Mouse (Mus musculus): ENCODE measurements around the gene Got1. TPM values are rescaled to one million over a fixed set of nuclear protein-coding genes. Genes with fewer than 3 reads are reported as not detected.
"Not testable (repeated sequence)": the region's sequence is repeated elsewhere in the genome, so short reads cannot be mapped to it uniquely, and the experiment has no call there.

The Got1 gene
- total RNA-seq, 2 experiments from 2014 or later: 4.1 to 9.0 TPM

DNA sequence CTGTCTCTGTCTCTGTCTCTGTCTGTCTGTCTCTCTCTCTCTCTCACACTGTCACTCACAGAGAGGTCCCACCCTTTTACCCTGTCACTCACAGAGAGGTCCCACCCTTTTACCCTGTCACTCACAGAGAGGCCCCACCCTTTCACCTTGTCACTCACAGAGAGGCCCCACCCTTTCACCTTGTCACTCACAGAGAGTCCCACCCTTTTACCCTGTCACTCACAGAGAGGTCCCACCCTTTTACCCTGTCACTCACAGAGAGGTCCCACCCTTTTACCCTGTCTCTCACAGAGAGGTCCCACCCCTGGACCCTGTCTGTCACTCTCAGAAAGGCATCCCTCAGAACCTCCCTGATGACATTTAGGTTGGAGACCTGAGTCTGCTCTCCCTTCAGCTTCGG, 31.1 kb downstream of the Got1 start:
- not testable (repeated sequence) for ATAC-seq (ENCODE audit: poor library complexity, severe bottlenecking)

DNA sequence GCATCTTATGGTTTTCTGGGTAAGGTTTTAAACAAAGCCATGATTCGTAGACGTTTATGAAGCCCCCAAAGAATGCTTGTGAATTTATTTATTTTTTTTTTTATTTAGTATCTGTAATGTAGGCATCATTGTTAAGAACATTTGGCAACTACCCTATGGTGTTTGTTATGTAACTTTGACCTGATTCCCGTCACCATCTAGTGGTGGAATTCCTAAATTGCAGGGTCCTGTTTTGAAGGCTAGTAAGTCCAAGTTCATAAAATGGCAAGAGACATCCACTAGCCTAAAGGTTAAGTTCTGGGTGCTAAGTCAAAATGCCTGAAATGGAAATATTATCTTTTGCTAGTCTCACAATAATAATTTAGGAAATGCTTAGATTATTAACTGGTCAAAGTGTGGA, 37.0 kb downstream of the Got1 start:
- ATAC-seq (ENCODE audit: poor library complexity, severe bottlenecking): no peak

DNA sequence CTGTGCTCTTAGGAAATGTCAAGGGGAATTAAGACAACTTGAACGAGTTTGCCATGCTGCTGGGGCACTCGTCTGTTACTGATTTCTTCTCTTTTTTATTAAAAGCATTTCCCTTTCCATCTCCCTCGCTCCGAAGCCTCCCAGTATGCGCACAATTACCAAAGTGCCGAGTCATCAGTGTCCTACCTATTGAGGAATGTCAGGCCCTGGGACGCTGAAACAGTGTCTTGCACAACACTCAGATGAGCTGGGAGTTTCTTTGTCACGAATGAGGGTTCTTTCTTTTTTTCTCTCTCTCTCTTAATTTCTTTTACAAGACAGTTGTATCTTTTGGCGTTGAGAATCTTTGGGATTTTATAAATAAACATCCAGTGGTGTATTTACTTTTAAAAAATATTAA, 43.9 kb downstream of the Got1 start:
- no peak for ATAC-seq (ENCODE audit: poor library complexity, severe bottlenecking)

GRCm38 (mm10) chr19:43479431-43479830, 45.0 kb downstream of the Got1 start:
- no peak for ATAC-seq (ENCODE audit: poor library complexity, severe bottlenecking)

DNA sequence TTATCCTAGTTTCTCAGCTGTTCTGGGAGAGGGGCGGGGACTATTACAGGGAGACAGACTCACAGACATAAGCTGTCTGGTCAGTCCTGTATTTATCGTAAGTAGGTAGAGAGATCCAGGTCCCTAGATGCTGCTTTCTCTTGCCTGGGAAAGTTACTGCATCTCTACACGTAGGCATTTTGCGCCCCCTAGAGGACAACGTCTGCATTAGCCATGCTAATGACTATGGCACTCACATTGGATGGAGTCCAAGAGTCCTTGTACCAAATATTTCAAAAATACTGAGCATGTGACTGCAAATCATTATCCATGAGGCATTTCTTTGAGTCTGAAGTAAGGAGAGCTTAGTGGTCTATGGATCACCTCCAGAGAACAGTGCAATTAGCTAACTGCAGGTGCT, 45.5 kb downstream of the Got1 start:
- ATAC-seq (ENCODE audit: poor library complexity, severe bottlenecking): no peak

- no peak for ATAC-seq (ENCODE audit: poor library complexity, severe bottlenecking)
These were observed 47.0 kb downstream of the Got1 start for GRCm38 (mm10) chr19:43477436-43477835.

- ATAC-seq (ENCODE audit: poor library complexity, severe bottlenecking): no peak
These were observed 48.3 kb downstream of the Got1 start for GRCm38 (mm10) chr19:43476063-43476462.

DNA sequence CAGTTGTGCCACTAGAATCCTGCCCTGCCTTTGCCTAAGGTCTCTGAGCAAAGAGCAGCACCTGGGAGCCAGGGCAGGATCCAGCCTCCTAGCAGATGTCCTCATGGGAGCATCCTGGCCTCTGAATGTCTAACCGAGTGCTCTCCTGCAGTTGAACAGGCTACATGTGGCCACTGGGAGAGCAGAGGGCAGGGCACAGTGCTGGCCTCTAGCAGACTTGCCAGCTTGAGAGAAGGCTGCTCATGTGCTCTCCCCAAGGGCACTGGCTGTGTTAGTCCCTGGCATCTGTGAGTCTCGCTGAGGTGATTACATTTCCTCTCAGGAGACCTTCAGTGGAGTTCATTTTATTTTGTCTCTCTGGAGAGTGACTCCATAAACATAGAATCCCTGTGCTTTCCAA, 48.8 kb downstream of the Got1 start:
- ATAC-seq (ENCODE audit: poor library complexity, severe bottlenecking): no peak

DNA sequence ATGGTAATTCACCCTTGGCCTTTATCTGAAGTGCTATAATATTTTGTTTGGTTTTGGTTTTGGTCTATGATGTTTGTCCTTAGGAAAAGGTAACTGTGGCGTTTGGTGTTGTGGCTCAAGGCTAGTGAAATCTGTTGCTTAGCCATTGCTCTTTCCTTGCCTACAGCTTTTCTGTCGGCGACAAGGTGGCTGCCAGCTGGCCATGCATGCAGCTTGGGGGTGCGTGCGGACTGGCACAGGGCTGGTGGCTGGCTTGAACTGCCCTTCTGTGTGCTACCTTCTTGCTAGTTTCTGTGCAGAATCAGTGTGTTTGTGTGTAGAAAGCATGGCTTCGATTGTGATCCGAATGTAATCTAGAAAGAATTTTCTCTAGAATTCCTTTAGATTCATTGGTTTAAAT, 51.6 kb downstream of the Got1 start:
- ATAC-seq (ENCODE audit: poor library complexity, severe bottlenecking): no peak

GRCm38 (mm10) chr19:43472331-43472730, 52.1 kb downstream of the Got1 start:
- no peak for ATAC-seq (ENCODE audit: poor library complexity, severe bottlenecking)

- ATAC-seq (ENCODE audit: poor library complexity, severe bottlenecking): no peak
These were observed 55.1 kb downstream of the Got1 start for GRCm38 (mm10) chr19:43469333-43469732.

GRCm38 (mm10) chr19:43467927-43468685, 56.3 kb downstream of the Got1 start:
- ATAC-seq (ENCODE audit: poor library complexity, severe bottlenecking): no peak

DNA sequence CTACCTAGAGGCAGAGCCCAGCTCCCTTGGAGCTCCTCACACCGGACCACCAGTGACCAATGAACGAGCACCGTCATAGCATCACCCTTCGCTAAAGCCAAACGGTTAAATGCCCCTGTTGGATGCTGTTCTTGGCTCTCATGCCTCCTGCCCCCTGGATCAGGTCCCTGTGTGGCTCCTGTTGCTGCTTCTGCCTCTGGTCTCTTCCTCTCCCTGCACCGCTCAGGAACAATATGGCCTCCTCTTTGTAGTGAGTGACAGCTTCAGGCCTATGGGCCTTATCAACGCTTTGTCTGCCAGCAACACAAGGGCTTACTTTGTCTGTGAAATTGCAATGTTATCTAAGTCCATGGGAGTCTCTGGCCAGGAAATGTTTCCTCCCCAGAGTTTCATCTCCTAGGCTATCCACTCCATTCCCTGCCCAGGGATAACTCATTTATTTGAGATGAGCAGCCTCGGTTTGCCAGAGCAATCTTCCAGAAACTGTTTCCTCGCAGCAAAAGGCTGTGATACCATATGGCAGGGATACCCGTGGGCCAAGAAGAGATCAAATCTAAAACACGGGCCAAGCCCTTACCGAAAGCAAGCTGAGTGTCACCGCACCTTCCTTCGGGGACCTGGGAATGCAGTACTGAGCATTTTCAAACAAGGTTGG, 58.7 kb downstream of the Got1 start:
- ATAC-seq (ENCODE audit: poor library complexity, severe bottlenecking): no peak

DNA sequence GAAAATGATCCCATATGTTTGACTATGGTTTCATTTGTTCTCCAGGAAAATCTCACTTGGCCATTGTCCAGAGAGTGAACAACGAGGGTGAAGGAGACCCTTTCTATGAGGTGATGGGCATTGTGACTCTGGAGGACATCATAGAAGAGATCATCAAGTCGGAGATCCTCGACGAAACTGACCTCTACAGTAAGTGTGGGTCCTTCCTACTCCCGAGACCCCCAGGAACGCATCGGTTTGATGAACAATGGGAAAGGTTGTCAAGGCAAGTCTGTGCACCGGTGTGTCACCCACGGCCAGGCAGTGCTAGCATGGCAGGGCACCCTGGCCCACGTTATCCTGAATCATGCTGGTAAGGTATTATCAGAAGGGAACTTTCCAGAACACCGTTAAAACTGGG, 59.3 kb downstream of the Got1 start:
- no peak for ATAC-seq (ENCODE audit: poor library complexity, severe bottlenecking)

DNA sequence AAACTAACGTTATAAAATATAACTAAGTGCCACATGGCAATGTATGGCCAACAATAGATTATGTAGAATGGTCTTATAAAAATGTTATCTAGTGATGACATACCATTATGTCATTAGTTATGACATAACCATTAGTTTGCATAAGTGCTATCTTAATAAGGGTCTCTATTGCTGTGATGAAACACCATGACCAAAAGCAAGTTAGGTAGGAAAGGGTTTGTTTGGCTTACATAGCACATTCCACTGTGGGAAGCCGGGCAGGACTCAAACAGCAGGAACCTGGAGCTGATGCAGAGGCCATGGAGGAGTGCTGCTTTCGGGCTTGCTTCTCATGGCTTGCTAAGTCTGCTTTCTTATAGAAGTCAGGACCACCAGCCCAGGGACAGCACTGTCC, 60.1 kb downstream of the Got1 start:
- no peak for ATAC-seq (ENCODE audit: poor library complexity, severe bottlenecking)

DNA sequence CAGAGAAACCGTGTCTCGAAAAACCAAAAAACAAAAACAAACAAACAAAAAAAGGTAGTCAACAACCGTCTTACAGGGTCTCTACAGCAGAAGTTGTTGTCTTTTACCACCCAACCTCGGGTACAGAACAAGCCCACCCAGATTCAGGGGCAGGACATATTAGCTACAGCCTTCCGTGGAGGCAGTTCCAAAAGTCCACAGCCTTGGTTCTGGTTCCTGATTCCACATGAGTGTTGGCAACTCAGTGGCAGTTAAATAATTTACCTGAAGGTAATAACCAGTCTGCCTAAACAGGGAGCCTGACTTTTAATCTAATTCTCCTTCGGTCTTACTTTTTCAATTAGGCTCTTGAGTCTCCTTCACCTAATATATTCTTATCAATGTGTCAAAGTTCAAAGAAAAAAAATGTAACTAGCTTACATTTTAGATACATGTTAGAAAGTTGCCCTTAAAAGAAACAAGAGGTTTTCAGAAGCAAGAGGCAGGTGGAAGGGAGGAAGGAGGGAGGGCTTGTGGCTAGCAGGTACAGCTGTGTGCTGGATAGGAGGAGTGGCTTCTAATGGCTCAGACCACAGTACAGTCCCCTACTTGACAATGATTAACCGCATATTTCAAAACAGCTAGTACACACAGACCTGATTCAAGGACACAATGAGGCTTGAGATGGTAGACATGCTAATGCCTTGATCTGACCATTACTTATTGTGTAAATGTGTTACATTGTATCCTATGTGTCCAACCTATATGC, 60.7 kb downstream of the Got1 start:
- ATAC-seq (ENCODE audit: poor library complexity, severe bottlenecking): no peak

DNA sequence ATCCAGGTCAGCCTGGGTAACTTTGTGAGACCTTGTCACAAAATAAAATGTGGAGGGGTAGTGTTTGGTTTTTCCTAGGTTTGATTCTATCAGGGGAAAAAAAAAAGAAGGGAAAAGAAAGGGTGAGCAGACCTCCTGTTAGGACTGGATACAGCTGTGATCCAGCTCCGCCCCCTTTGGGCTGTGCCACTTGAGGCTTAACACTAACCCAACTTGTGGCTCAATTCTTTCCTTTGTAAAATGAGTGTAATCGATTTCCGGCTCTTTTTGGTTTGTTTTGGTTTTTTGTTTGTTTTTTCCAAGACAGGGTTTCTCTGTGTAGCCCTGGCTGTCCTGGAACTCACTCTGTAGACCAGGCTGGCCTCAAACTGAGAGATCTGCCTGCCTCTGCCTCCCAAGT, 62.3 kb downstream of the Got1 start:
- no peak for ATAC-seq (ENCODE audit: poor library complexity, severe bottlenecking)

GRCm38 (mm10) chr19:43460481-43460880, 63.9 kb downstream of the Got1 start:
- no peak for ATAC-seq (ENCODE audit: poor library complexity, severe bottlenecking)

- ATAC-seq (ENCODE audit: poor library complexity, severe bottlenecking): no peak
These were observed 64.5 kb downstream of the Got1 start for GRCm38 (mm10) chr19:43459948-43460347.

DNA sequence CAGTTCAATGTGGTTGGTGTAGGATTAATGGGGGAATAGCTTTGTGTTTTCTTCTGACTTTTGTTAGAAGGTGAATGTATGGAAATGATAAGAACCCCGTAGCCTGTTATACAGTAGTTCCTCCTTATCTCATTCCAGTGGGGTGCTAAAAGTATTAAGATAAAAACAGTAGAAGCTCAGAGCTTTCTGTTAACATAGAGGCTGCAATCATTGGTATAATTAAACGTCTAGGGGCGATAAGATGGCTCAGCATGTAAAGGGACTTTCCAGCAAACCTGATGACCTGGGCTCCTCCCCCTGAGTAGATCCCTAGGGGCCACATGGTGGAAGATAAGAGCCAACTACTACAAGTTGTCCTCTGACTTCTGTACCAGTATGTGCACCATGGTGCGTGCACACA, 71.4 kb downstream of the Got1 start:
- ATAC-seq (ENCODE audit: poor library complexity, severe bottlenecking): peak; percentile 45; the same call in 1 of the 2 replicates

GRCm38 (mm10) chr19:43452176-43452575, 72.2 kb downstream of the Got1 start:
- ATAC-seq (ENCODE audit: poor library complexity, severe bottlenecking): no peak

DNA sequence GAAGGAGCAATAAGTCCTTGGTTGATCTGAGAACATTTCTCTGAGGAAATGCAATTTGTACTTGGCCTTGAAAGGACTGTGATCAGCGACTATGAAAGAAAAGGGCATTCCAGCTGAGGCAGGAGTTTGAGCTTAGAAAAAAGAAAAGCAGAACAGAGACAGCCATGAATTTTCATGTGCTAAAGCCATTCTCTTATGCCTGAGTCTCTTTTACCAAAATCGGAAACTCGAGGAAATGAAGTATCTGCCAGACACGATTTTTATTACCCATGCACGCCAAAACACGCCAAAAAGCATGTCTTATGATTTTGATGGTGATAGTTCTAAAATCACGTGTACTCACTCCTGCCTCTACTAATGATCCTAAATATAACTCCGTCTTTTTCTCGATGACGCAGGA, 72.8 kb downstream of the Got1 start:
- ATAC-seq (ENCODE audit: poor library complexity, severe bottlenecking): no peak
